Mouse (Mus musculus) A20 (cell line): ENCODE data around the gene Tagap.
"Not testable (repeated sequence)": the region's sequence is repeated elsewhere in the genome, so short reads cannot be mapped to it uniquely, and the experiment has no call there.

Experiments used
- DNase-seq: peaks from one replicate; pipeline ENCODE4 v3.0.0-alpha.2; 2011; ENCODE audit warnings: low read depth, low spot score

The Tagap gene

DNA sequence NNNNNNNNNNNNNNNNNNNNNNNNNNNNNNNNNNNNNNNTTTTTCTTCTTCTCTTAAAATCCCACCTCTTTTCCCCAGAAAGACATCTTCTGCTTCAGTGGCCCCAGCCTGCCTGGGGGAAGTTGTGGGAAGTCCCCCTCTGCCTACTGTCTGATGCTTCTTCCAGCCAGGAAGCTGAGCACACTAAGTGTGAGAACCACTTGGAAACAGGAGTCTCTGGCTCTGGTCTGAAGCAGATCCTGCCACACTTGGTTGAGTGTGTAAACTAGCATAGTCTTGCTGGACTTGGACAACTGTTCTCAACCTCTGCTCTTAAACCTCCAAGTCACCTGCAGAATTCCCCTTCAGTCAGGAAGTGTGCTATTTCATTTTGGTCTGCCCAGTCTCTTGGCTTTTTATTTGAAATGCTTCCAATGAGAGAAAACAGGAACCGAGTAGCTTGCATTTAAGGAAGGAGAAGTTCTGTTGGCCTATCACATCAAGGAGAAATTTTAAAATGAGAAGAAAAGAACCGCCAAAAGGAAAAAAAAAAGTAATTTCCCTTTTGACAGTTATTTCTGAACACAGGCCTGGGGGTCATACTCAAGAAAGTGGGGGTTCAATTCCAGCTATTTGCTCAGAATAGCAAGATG lies 11.1 kb upstream of the Tagap start:
- peak; percentile 65 for DNase-seq

DNA sequence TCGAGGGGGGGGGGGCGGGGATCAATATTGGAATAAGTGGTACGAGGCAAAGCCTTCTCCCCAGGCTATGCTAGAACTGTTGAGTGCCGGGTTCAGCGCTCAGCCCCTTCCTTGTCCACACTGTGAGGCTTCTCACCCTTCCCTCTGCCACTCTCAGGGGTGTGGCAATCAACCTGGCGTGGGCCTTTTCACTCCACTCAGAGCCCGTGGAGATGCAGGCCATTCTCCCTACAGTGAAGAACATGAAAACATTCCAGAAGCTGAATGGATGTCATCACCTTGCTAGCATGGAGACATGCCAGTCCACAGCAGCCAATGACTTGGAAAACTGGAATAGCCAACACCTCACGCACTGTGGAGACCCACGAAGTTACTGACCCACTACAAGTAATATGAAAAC lies 10.0 kb upstream of the Tagap start:
- DNase-seq, result no peak

DNA sequence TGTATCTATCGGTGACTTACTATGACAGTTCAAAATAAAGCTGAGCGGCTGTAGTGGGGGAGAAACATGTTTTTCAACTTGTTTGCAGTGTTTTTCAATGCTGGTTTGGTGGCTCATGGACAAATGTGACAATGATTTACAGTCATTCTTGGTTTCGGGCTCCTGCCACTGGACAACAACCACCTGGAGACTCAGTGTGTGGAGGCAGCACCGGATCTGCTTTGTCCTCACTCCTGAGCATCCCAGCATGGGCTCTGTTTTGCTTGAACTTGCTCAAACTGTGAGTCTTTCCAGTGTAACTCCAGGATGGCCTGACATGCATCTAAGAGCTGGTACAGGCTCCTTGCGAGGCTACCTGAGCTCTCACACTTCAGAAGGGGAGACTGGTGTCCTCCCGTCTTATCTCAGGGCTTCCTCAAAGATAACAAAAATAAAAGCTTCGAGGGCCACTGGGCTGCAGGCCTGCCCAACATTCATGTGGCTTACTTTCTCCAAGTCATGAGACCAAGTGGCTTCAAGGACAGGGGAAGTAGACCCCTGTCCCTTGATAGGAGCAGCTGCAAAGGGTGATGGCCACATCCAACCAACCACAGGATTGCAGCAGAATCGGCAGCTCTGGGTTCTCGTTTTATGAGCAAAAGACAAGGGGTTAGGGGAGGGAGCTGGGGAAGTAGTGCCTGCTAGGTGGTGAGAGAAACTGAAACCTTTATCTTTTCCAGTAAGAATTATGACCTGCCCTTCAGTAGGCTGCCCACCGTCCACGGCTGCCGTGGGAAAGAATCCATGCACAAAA lies 8.8 kb upstream of the Tagap start:
- peak; percentile 15 for DNase-seq

DNA sequence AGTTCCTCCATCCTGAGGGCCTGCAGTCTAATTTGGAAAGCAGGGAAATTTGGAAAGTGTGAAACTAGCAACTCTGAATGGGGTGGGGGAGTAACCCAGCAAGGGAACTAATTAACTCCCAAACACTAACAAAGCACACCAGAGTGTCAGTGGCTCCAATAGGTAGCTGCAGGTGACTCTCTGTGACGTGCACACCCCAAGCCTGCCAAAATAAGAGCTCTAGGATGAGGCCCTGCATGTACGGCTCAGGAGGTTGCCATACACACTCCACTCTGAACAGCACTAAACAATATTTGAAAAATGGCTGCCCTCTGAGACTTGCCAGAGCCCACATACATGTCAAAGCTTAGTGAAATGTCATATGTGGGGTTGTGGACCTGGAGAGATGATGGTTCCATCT lies 7.4 kb upstream of the Tagap start:
- no peak for DNase-seq

DNA sequence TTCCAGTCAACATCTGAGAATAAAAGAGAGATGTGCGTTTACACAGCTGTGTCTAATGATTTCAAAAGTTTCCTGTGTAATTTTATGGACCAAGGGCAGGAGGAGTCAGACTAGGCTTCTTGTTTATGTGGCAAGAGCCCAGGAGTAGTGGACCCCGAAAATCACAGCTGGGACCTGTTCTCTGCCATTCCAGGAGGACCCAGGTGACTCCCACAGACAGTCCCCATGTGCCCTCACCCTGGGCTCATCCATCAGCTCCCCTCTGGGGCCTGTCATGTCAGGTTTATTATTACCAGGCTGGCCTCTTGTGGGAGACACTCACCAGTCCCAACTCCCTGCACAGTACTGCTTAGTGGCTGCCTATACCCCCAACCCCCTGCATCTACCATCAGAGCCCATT lies 6.6 kb upstream of the Tagap start:
- DNase-seq, result no peak

DNA sequence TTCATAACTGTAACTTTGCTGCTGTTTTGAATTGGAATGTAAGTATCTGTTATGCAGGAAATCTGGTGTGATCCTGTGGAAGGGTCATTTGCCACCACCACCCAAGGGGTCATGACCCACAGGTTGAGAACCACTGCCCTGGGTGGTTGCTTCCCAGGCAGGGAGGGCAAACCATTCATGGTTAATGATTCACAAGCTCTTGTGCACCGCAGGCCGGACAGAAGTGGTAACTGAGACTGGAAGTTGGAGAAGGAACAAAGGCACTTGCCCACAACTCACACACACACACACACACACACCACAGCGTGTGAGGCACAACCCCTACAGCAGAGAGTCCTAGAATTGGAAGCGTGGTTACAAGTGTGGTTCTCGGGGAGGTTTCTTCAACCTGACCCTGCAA lies 3.2 kb upstream of the Tagap start:
- DNase-seq, result no peak

DNA sequence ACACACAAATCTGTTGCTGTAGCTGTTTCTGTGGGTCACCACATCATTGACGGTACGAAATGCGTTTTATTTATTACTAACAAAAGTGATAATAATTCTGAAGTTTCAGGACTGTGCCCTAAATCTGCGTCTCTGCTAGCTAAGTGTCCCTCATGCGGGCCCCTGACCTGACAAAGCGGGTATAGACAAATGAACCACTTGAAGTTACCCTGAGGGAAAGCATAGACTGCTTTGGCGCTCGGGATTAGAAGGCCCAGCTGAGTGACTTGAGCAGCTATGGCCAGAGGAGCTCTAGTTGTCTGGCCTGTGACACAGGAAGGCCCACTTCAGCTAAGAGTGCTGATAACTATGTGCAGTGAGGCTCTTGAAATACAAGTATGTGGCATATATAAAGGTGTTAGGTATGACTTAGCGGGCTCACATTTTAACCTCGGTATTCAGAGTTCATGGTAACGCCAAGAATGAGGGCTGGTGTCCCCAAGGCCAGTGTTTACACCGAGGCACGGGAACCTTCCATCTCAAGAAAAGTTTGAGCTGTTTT lies 1.5 kb upstream of the Tagap start:
- no peak for DNase-seq

DNA sequence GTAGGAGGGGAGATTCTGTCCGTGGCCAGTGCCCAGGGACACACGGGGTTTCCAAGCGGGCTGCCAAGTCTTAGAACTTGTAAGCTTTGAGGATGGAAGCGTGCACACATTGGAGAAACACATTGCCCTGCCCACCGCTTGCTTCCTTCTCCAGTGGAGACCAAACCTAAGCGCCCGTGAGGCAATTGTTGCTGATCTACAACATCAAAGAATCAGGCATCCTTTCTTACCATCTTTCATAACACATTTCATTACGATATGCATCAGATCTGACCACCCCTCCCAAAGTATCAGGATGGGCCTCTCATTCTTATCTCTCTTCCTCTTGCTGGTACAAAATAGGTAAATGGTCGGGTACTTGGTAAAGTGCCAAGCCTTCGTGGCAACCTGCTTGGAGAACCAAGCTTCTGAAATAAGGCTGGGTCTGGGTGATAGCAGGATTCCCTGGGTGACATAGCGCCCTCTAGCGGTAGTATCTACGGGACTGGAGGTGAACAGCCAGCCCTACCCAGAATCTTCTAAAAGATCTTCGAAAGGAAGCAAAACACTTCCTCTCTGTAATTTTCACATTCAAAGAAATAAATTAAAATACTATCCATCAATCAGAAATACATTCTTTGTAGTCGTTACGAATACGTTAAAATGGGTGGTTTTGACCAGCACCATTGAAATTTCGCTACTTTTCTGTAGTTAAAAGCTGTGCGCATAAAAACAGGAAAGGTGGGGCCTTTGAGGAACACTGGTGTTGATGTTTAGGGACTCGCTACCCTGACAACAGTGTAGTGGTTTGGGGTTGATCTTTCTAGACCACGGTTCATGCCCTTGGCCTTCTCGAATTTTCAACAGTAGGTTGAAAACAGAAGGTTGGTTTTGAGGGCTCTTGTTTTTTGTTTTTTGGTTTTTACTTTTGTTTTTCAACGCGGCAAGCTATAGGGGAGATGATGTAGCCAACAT lies 2.1 kb downstream of the Tagap start:
- peak; percentile 84 for DNase-seq

DNA sequence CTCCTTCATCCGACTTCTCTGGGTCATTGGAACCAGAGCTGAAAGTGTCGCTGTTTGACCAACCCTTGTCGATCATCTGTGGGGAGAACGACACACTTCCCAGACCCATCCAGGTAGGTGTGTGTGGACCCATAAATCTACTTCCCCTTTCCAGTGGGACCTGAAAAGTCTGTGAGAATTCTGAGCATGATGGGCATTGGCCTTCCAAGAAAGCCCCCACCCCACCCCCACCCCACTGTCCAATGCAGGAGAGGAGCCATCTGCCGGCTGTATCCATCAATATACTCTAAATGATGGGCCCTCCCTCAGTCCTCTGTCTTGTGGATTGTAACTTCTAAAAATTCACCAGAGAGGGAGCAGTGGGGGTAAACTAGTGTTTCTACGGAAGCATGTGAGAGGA lies 2.9 kb downstream of the Tagap start:
- DNase-seq, result no peak

DNA sequence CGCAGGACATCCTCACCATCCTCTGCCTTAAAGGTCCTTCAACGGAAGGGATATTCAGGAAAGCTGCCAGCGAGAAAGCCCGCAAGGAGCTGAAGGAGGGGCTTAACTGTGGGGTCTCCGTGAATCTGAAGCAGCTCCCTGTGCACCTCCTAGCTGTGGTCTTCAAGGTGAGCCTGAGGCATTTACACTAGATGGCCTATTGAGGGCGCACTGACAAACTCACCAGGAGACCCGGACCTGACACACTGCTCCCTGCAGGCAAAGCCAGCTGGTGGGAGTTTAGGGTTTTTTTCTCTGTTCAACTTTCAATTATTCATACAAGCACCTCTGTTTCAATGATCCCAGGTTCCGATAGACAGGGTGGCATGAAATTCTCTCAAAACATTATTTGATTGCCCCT lies 3.5 kb downstream of the Tagap start:
- DNase-seq, result peak; percentile 47

DNA sequence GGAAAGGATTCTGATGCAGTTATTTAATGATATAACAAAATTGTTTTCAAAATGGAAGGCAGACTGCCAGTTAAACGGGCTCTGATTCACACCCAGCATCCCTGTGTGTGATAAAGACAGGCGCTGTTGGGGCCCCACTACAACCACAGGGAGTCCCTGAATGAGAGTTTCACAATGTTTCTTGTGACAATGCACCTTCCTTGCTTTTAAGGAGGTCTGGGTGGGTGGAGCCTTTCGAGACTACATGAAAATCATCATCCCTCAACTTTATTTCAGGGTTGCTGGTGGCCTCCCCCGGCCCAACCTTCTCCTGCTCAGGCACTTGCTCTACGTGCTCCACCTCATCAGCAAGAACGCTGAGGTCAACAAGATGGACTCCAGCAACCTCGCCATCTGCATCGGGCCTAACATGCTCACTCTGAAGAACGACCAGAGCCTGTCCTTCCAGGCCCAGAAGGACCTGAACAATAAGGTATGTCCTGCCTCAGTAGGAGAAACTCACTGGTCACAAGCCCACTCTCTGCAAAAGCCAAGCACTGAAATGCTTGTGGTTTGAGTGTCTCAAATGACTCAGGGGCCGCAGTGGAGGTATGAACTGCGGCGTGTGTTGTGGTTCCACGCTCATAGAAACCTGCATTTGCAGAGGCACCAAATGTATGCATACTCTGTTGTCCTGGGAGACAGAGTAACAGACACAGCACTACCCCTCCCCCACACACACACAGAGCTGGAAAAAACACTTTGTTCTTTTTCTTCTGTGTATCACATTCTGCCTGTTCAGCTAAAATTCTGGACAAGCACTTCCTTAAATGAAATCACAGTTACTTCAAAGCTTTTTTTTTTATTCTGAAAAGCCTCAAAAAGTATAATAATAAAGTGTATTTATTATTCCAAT lies 5.5 kb downstream of the Tagap start:
- DNase-seq, result no peak

DNA sequence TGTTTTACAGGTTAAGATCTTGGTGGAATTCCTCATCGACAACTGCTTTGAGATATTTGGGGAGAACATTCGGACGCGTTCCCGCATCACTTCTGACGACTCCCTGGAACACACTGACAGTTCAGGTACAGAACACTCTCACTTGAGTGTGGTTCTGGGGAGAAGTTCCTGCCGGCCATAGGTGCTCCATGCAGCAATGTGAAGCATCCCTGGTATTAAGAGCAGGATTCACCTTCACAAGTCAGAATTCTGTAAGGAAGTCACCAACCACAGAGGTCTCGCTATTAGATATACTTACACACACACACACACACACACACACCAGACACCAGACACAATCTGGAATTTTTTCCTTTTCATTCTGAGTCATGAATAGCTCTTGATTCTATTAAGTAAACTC lies 6.3 kb downstream of the Tagap start:
- not testable (repeated sequence) for DNase-seq

DNA sequence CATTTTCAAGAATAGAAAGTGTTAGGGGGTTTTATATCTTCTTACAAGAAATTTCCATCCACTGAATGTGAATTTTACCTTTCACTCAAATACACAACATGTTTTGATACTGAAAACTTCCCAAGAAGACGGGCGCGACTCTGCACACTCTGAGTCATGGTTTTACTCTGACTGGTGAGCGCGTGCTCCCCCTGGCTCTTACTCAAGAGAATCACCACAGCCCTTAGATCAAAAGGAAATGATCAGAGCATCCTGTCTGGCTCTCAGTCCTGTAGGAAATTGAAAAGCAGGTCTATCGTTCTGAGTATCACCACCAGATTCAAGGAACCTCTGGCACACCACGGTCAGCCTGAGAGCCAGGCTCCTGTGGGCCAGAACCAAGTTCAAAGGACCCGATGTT lies 13.8 kb downstream of the Tagap start:
- peak; percentile 72 for DNase-seq

DNA sequence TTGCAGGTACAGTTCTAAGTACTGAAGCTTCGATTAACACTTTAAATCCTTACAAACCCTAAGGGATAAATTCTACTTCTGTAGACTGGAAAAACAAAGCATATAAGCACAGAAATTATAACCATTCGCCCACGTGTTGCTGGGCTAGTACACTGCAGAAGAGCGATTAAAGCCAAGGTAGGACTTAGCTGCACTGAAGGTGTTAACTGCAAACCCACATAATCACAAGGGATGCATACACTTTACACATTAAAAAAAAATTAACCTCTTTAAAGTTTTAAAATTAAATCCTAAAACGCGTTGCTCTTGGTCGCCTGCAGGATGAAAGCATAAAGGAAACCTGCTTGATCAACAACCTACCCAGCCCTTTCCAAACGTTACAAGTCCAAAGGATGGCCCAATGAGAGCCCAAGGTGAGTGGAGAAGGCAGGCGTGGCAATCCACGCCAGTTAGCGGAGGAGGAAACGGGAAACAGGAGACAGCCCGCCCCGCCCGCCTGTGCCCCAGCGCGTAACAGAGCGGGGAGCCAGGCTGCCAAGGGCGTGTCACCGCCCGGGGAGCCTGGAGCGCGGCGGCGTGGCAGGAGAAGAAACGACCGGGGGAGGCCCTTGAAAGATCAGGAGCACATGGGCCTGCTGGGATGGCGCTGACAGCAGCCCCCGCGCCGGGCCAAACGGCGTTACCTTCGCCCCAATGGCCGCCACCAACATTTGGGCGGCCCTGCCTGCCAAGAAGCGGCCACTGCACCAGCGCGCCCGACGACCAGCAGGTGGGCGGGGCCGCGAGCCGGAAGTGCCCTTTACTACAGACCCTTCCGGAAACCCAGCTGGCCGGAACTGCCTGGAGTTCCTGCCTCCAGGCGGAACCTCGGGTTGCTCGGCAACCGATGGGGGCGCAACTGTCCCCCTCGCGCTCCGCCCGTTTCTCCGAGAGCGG lies 19.6 kb downstream of the Tagap start, which contains the start of gene Rsph3a:
Gene Rsph3a, plus strand, starts transcription at position 498 of the 936 bp plus-strand sequence.
- DNase-seq, result peak; percentile 92

DNA sequence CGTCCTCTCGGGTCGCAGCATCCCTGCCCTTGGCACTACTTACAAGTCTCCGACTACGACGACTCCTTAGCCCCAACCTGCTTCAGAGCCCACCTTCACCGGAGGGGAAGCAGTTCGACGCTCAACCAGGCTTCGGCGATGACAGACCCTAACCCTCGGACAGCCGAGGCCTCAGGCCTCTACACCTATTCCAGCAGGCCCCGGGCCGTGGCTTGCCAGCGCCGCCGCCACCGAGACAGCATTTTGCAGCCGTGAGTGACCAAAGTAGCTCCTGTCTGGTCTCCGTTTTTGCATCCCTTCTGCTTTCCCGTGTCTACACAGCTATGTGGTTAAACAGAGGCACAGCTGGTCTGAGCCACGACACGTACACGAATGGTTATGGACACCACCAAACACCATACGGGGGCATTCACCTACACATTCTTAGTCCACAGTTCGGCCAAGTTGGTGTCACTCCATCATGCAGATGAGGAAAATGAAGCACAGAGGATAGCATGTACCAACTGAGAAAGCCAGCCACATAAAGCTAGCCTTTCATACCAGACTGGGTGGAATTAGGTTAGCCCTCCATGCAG lies 20.3 kb downstream of the Tagap start:
- DNase-seq, result not testable (repeated sequence)

DNA sequence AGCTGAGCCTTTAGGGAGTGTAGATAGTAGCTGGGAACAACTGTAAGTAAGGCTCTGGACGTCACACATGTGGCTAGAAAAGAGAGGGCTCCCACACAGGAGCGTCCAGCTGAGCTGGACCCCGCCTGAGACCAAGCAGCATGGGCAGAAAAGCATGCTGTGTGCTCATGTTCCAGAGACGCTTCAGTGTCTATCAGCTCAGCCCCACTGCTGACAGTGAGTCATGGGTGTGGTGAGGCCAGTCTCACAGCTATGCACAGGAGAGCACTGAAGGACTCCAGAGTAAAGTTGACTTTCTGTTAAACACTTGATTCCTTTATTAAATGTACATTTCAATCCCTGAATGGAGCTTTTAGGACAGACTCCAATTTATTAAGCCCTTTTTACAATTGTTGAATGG lies 25.5 kb downstream of the Tagap start:
- not testable (repeated sequence) for DNase-seq

DNA sequence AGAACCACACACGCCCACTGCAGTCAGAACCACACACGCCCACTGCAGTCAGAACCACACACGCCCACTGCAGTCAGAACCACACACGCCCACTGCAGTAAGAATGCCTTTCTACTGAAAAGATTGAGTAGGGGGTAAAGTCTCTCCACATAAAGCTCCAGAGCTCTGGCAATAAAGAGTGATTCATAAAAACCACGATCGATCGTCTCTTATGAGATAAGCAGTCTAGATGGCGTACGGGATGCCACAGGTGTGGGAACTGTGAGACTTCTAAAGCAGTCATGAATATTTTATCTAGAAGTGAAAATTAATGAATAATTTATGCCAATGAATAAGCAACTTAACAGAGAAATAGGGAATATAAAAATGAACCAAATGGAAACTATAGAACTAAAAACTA lies 31.4 kb downstream of the Tagap start:
- DNase-seq, result not testable (repeated sequence)

DNA sequence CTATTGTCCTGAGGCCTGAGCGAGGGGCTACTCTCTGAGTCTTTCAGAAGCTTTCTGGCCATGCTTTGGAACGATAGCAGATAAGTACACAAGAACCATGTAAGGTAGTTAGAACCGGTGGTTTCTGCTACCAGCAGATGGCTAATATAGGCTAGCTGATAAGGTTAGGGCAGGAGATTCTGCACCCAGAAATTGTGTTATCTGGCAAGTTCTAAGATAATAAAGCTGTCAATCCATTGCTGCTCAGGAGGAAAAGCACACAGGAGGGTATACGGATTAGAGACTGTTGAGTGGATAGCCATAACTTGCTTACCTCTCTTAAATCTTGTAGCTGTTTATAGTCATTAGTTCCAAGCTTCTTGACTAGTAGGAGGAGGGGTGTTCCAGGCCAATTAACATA lies 37.5 kb downstream of the Tagap start:
- not testable (repeated sequence) for DNase-seq

DNA sequence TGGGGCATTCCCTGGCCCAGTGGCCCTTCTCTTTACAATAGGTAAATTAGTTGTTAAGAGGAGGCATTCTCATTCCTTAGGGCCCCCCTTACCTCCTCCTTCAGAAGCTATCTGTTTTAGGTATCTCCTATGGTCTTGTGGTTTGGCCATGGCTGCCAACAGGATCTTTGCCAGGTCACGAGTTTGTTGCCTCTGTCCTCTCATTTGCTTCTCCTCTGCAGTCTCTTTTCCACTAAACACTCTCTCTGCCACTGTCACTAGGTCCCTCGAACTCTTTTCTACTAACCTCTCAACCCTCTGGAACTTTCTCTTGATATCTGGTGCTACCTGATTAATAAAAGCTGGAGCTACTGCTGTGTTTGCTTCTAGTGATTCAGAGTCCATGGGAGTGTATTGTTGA lies 38.6 kb downstream of the Tagap start:
- DNase-seq, result not testable (repeated sequence)
